Mouse (Mus musculus): ENCODE data around the gene Knstrn. TPM values are rescaled to one million over a fixed set of nuclear protein-coding genes. Genes with fewer than 3 reads are reported as not detected.

Gene Knstrn
- total and polyA plus RNA-seq, 3 experiments = 80.6 to 138 (median 132) TPM

GRCm38 (mm10) chr2:118781115-118781514 lies 32.7 kb upstream of the Knstrn start:
- Histone ChIP-seq H3K4me1 (ENCODE audit: control insufficient read depth in 1 of 2, insufficient read depth in 2 of 2, low read length in 2 of 2) (peaks cover 18 to 50% of the 10 kb centered on the region in 2 experiments), H3K27ac (ENCODE audit: control insufficient read depth, low read depth, low read length) (no peak overlapping the region), H3K79me2 (ENCODE audit: control insufficient read depth, insufficient read depth, low read length, poor library complexity) (no peaks in the 10 kb centered on the region), H3K9ac (ENCODE audit: control insufficient read depth, low read depth, low read length, poor library complexity, severe bottlenecking) (no peak overlapping the region), H3K4me3 (ENCODE audit: control insufficient read depth in 1 of 2, insufficient read depth in 1 of 2, low read depth in 2 of 2, low read length in 2 of 2) (no peak overlapping the region), H3K36me3 (ENCODE audit: control insufficient read depth in 1 of 2, insufficient read depth in 2 of 2, low read length in 2 of 2) (peaks cover 0 to 26% of the 10 kb centered on the region in 2 experiments; a peak in 2 of 4 replicates), H3K27me3 (ENCODE audit: control insufficient read depth in 1 of 2, insufficient read depth in 2 of 2, low read length in 2 of 2) (no peaks in the 10 kb centered on the region), H3K9me3 (replicated peaks; ENCODE audit: insufficient read depth, low read length) (no peaks in the 10 kb centered on the region)
- DNase-seq (ENCODE audit: low read depth, low spot score) = no peak
- no peak for TF ChIP-seq TAL1 (IDR thresholded peaks at IDR 0.05; ENCODE audit: low read length)
- no peak for TF ChIP-seq MAFK (IDR thresholded peaks at IDR 0.05; ENCODE audit: borderline replicate concordance, low read depth, low read length)
- no peak for TF ChIP-seq RAD21 (IDR thresholded peaks at IDR 0.05; ENCODE audit: low read depth, low read length)
- TF ChIP-seq POLR2AphosphoS2 (IDR thresholded peaks at IDR 0.05; ENCODE audit: low read length) = no peak
- no peak for TF ChIP-seq BHLHE40 (IDR thresholded peaks at IDR 0.05; ENCODE audit: borderline replicate concordance, low read depth, low read length)
- TF ChIP-seq HCFC1 (IDR thresholded peaks at IDR 0.05; ENCODE audit: low read depth, low read length) = no peak
- TF ChIP-seq UBTF (IDR thresholded peaks at IDR 0.05; ENCODE audit: borderline replicate concordance, insufficient read depth, low read depth, low read length) = no peak
- TF ChIP-seq CHD1 (IDR thresholded peaks at IDR 0.05; ENCODE audit: low read depth, low read length) = no peak
- no peak for TF ChIP-seq CHD2 (IDR thresholded peaks at IDR 0.05; ENCODE audit: low read length)
- TF ChIP-seq POLR2AphosphoS5 (IDR thresholded peaks at IDR 0.05; ENCODE audit: borderline replicate concordance, low read depth, low read length) = no peak
- TF ChIP-seq GABPA (IDR thresholded peaks at IDR 0.05; ENCODE audit: low read depth, low read length) = no peak
- no peak for TF ChIP-seq NELFE (IDR thresholded peaks at IDR 0.05; ENCODE audit: low read depth, low read length)
- no peak for TF ChIP-seq SMC3 (IDR thresholded peaks at IDR 0.05; ENCODE audit: low read depth, low read length)

GRCm38 (mm10) chr2:118782303-118782702 lies 31.5 kb upstream of the Knstrn start:
- Histone ChIP-seq H3K27me3 (ENCODE audit: control insufficient read depth in 1 of 2, insufficient read depth in 2 of 2, low read length in 2 of 2) (no peaks in the 10 kb centered on the region), H3K9me3 (replicated peaks; ENCODE audit: insufficient read depth, low read length) (no peaks in the 10 kb centered on the region), H3K27ac (ENCODE audit: control insufficient read depth, low read depth, low read length) (no peak overlapping the region)
- TF ChIP-seq BHLHE40 (IDR thresholded peaks at IDR 0.05; ENCODE audit: borderline replicate concordance, low read depth, low read length) = no peak
- peak; percentile 44 for TF ChIP-seq GATA1 (IDR thresholded peaks at IDR 0.05; ENCODE audit: low read depth, low read length)
- TF ChIP-seq ETS1 (IDR thresholded peaks at IDR 0.05; ENCODE audit: low read depth, low read length) = peak; percentile 89
- no peak for TF ChIP-seq POLR2AphosphoS5 (IDR thresholded peaks at IDR 0.05; ENCODE audit: borderline replicate concordance, low read depth, low read length)
- TF ChIP-seq MEF2A (IDR thresholded peaks at IDR 0.05; ENCODE audit: extremely low read depth, insufficient replicate concordance, low read depth, low read length, poor library complexity, severe bottlenecking) = no peak
- 0 out of 2 replicates have a peak, but pooled peaks have one; percentile 45 for TF ChIP-seq SIN3A (IDR thresholded peaks at IDR 0.05; ENCODE audit: low read length)
- no peak for TF ChIP-seq KAT2A (conservative IDR thresholded peaks at IDR 0.05; ENCODE audit: low read depth, low read length)
- no peak for TF ChIP-seq POLR2A (IDR thresholded peaks at IDR 0.05; ENCODE audit: control insufficient read depth in 1 of 2, insufficient read depth in 1 of 2, low read depth in 1 of 2, low read length in 2 of 2, poor library complexity in 1 of 2)
- TF ChIP-seq TBP (IDR thresholded peaks at IDR 0.05; ENCODE audit: low read depth, low read length) = no peak
- TF ChIP-seq MYB (IDR thresholded peaks at IDR 0.05; ENCODE audit: low read depth, low read length) = no peak
- TF ChIP-seq ZMIZ1 (IDR thresholded peaks at IDR 0.05; ENCODE audit: low read depth, low read length) = no peak
- no peak for TF ChIP-seq HCFC1 (IDR thresholded peaks at IDR 0.05; ENCODE audit: low read depth, low read length)
- no peak for TF ChIP-seq MAZ (IDR thresholded peaks at IDR 0.05; ENCODE audit: low read depth, low read length)
- TF ChIP-seq CTCF (IDR thresholded peaks at IDR 0.05 in 2 of 3, conservative IDR thresholded peaks at IDR 0.05 in 1 of 3; ENCODE audit: control insufficient read depth in 1 of 3, insufficient read depth in 1 of 3, low read depth in 2 of 3, low read length in 3 of 3, poor library complexity in 1 of 3, severe bottlenecking in 1 of 3) = no peak
- no peak for TF ChIP-seq TAL1 (IDR thresholded peaks at IDR 0.05; ENCODE audit: low read length)
- no peak for TF ChIP-seq ZNF384 (IDR thresholded peaks at IDR 0.05; ENCODE audit: low read depth, low read length)
- TF ChIP-seq UBTF (IDR thresholded peaks at IDR 0.05; ENCODE audit: borderline replicate concordance, insufficient read depth, low read depth, low read length) = no peak
- no peak for TF ChIP-seq MYC (IDR thresholded peaks at IDR 0.05; ENCODE audit: low read depth, low read length)
- TF ChIP-seq NELFE (IDR thresholded peaks at IDR 0.05; ENCODE audit: low read depth, low read length) = no peak
- no peak for TF ChIP-seq ZKSCAN1 (IDR thresholded peaks at IDR 0.05; ENCODE audit: low read depth, low read length)
- no peak for TF ChIP-seq JUND (IDR thresholded peaks at IDR 0.05; ENCODE audit: low read depth, low read length)
- no peak for TF ChIP-seq NRF1 (IDR thresholded peaks at IDR 0.05; ENCODE audit: insufficient read depth, low read depth, low read length, poor library complexity, severe bottlenecking)
- no peak for TF ChIP-seq POLR2AphosphoS2 (IDR thresholded peaks at IDR 0.05; ENCODE audit: low read length)
- no peak for TF ChIP-seq CHD1 (IDR thresholded peaks at IDR 0.05; ENCODE audit: low read depth, low read length)
- TF ChIP-seq RCOR1 (IDR thresholded peaks at IDR 0.05; ENCODE audit: low read depth, low read length) = peak; percentile 86

More at GRCm38 (mm10) chr2:118782303-118782702, 31.5 kb upstream of the Knstrn start:
- peaks cover 21 to 56% of the 10 kb centered on the region in 2 experiments for H3K4me1 ChIP-seq (ENCODE audit: control insufficient read depth in 1 of 2, insufficient read depth in 2 of 2, low read length in 2 of 2)
- no peak overlapping the region for H3K4me3 ChIP-seq (ENCODE audit: control insufficient read depth in 1 of 2, insufficient read depth in 1 of 2, low read depth in 2 of 2, low read length in 2 of 2)
- peaks cover 0 to 32% of the 10 kb centered on the region in 2 experiments; a peak in 2 of 4 replicates for H3K36me3 ChIP-seq (ENCODE audit: control insufficient read depth in 1 of 2, insufficient read depth in 2 of 2, low read length in 2 of 2)
- H3K79me2 ChIP-seq (ENCODE audit: control insufficient read depth, insufficient read depth, low read length, poor library complexity) = no peaks in the 10 kb centered on the region; the same call in 1 of the 2 replicates
- H3K9ac ChIP-seq (ENCODE audit: control insufficient read depth, low read depth, low read length, poor library complexity, severe bottlenecking) = no peak overlapping the region
- DNase-seq (ENCODE audit: low read depth, low spot score) = no peak

All from MEL (cell line).